Mouse (Mus musculus): Measurements from ENCODE around the gene Gm37240.

DNA sequence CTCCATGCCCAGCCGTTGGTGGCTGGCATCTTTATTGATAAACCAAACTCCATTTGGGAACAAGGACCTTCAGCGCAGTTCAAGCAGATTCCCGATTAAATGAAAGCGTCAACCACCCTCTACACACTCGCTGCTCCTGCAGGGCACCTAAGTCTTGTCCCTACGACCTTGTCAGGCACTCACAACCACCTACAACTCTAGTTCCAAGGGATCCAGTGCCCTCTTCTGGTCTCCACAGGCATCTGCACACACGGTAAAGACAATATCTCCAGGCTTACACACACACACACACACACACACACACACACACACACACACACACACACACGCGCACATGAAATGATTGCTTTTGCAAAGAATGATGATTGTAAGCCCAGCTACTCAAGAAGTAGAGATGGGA, 1255.7 kb downstream of the Gm37240 start:
- no peak for TF ChIP-seq POLR2A (IDR thresholded peaks at IDR 0.05; ENCODE audit: insufficient read depth, low read length)
- TF ChIP-seq EP300 (IDR thresholded peaks at IDR 0.05; ENCODE audit: insufficient read depth, low read depth, low read length): no peak

Measured in ES-Bruce4 (cell line).